Mouse (Mus musculus): Measurements from ENCODE around the gene Rock2. TPM values are rescaled to one million over a fixed set of nuclear protein-coding genes. Genes with fewer than 3 reads are reported as not detected.

The Rock2 gene
- polyA plus RNA-seq, 1 experiment = 3.6 TPM

GRCm38 (mm10) chr12:16877141-16877540 lies 17.6 kb upstream of the Rock2 start:
- 34% methylated on average over 5 of the region's 5 CpGs for WGBS
- no peaks in the 10 kb centered on the region for H3K36me3 ChIP-seq (ENCODE audit: control insufficient read depth, insufficient read depth, low read length)
- H3K27ac ChIP-seq (ENCODE audit: insufficient read depth, low read depth, low read length) = peak overlapping the region; percentile 82

GRCm38 (mm10) chr12:16877679-16878078 lies 17.0 kb upstream of the Rock2 start:
- whole genome bisulfite sequencing = 12% methylated on average over 1 of the region's 1 CpGs
- H3K4me1 ChIP-seq (ENCODE audit: control insufficient read depth, insufficient read depth, insufficient read length, low read length) = peaks cover 44% of the 10 kb centered on the region
- H3K36me3 ChIP-seq (ENCODE audit: control insufficient read depth, insufficient read depth, low read length) = no peaks in the 10 kb centered on the region
- H3K27me3 ChIP-seq (ENCODE audit: control insufficient read depth, insufficient read depth, low read length) = no peaks in the 10 kb centered on the region
- H3K27ac ChIP-seq (ENCODE audit: insufficient read depth, low read depth, low read length) = peak overlapping the region; percentile 82
- no peak overlapping the region for H3K4me3 ChIP-seq (ENCODE audit: low read depth, low read length)
- TF ChIP-seq CTCF (IDR thresholded peaks at IDR 0.05; ENCODE audit: extremely low read depth, insufficient read length, insufficient replicate concordance, low read depth, low read length) (no peak), POLR2A (IDR thresholded peaks at IDR 0.05; ENCODE audit: low read depth, low read length) (no peak)

More at GRCm38 (mm10) chr12:16877141-16877540, 17.6 kb upstream of the Rock2 start:
- H3K4me1 ChIP-seq (ENCODE audit: control insufficient read depth, insufficient read depth, insufficient read length, low read length) = peaks cover 44% of the 10 kb centered on the region
- no peak overlapping the region for H3K4me3 ChIP-seq (ENCODE audit: low read depth, low read length)
- no peak for TF ChIP-seq POLR2A (IDR thresholded peaks at IDR 0.05; ENCODE audit: low read depth, low read length)
- no peak for TF ChIP-seq CTCF (IDR thresholded peaks at IDR 0.05; ENCODE audit: extremely low read depth, insufficient read length, insufficient replicate concordance, low read depth, low read length)
- no peaks in the 10 kb centered on the region for H3K27me3 ChIP-seq (ENCODE audit: control insufficient read depth, insufficient read depth, low read length)

GRCm38 (mm10) chr12:16879369-16879768 lies 15.3 kb upstream of the Rock2 start:
- peaks cover 35% of the 10 kb centered on the region for H3K4me1 ChIP-seq (ENCODE audit: control insufficient read depth, insufficient read depth, insufficient read length, low read length)
- no peak overlapping the region for H3K4me3 ChIP-seq (ENCODE audit: low read depth, low read length)
- no peaks in the 10 kb centered on the region for H3K36me3 ChIP-seq (ENCODE audit: control insufficient read depth, insufficient read depth, low read length)
- no peak overlapping the region for H3K27ac ChIP-seq (ENCODE audit: insufficient read depth, low read depth, low read length)
- 93% methylated on average over 1 of the region's 1 CpGs for WGBS
- TF ChIP-seq POLR2A (IDR thresholded peaks at IDR 0.05; ENCODE audit: low read depth, low read length) (no peak), CTCF (IDR thresholded peaks at IDR 0.05; ENCODE audit: extremely low read depth, insufficient read length, insufficient replicate concordance, low read depth, low read length) (no peak)
- no peaks in the 10 kb centered on the region for H3K27me3 ChIP-seq (ENCODE audit: control insufficient read depth, insufficient read depth, low read length)

- WGBS = 88% methylated on average over 4 of the region's 4 CpGs
- H3K27me3 ChIP-seq (ENCODE audit: control insufficient read depth, insufficient read depth, low read length) = no peaks in the 10 kb centered on the region
- H3K36me3 ChIP-seq (ENCODE audit: control insufficient read depth, insufficient read depth, low read length) = no peaks in the 10 kb centered on the region
- peaks cover 28% of the 10 kb centered on the region for H3K4me1 ChIP-seq (ENCODE audit: control insufficient read depth, insufficient read depth, insufficient read length, low read length)
- H3K27ac ChIP-seq (ENCODE audit: insufficient read depth, low read depth, low read length) = no peak overlapping the region
- H3K4me3 ChIP-seq (ENCODE audit: low read depth, low read length) = no peak overlapping the region
- TF ChIP-seq CTCF (IDR thresholded peaks at IDR 0.05; ENCODE audit: extremely low read depth, insufficient read length, insufficient replicate concordance, low read depth, low read length) = no peak
- no peak for TF ChIP-seq POLR2A (IDR thresholded peaks at IDR 0.05; ENCODE audit: low read depth, low read length)
Observed at GRCm38 (mm10) chr12:16880077-16880476, 14.6 kb upstream of the Rock2 start.

GRCm38 (mm10) chr12:16882442-16882841 lies 12.3 kb upstream of the Rock2 start:
- peak overlapping the region; percentile 64 for H3K27ac ChIP-seq (ENCODE audit: insufficient read depth, low read depth, low read length)
- no peak for TF ChIP-seq POLR2A (IDR thresholded peaks at IDR 0.05; ENCODE audit: low read depth, low read length)
- no peak for TF ChIP-seq CTCF (IDR thresholded peaks at IDR 0.05; ENCODE audit: extremely low read depth, insufficient read length, insufficient replicate concordance, low read depth, low read length)
- WGBS = 36% methylated on average over 3 of the region's 3 CpGs
- no peaks in the 10 kb centered on the region for H3K27me3 ChIP-seq (ENCODE audit: control insufficient read depth, insufficient read depth, low read length)
- H3K4me1 ChIP-seq (ENCODE audit: control insufficient read depth, insufficient read depth, insufficient read length, low read length) = peaks cover 14% of the 10 kb centered on the region; the same call in 1 of the 2 replicates
- no peak overlapping the region for H3K4me3 ChIP-seq (ENCODE audit: low read depth, low read length)
- no peaks in the 10 kb centered on the region for H3K36me3 ChIP-seq (ENCODE audit: control insufficient read depth, insufficient read depth, low read length)

GRCm38 (mm10) chr12:16883111-16883510 lies 11.6 kb upstream of the Rock2 start:
- TF ChIP-seq POLR2A (IDR thresholded peaks at IDR 0.05; ENCODE audit: low read depth, low read length) (no peak), CTCF (IDR thresholded peaks at IDR 0.05; ENCODE audit: extremely low read depth, insufficient read length, insufficient replicate concordance, low read depth, low read length) (no peak)
- no peaks in the 10 kb centered on the region for H3K27me3 ChIP-seq (ENCODE audit: control insufficient read depth, insufficient read depth, low read length)
- H3K4me1 ChIP-seq (ENCODE audit: control insufficient read depth, insufficient read depth, insufficient read length, low read length) = peaks cover 14% of the 10 kb centered on the region; the same call in 1 of the 2 replicates
- H3K27ac ChIP-seq (ENCODE audit: insufficient read depth, low read depth, low read length) = peak overlapping the region; percentile 11; the same call in 1 of the 2 replicates
- H3K36me3 ChIP-seq (ENCODE audit: control insufficient read depth, insufficient read depth, low read length) = no peaks in the 10 kb centered on the region
- H3K4me3 ChIP-seq (ENCODE audit: low read depth, low read length) = no peak overlapping the region
- WGBS = 81% methylated on average over 7 of the region's 7 CpGs

GRCm38 (mm10) chr12:16884534-16884933 lies 10.2 kb upstream of the Rock2 start:
- Histone ChIP-seq H3K27ac (ENCODE audit: insufficient read depth, low read depth, low read length) (no peak overlapping the region), H3K4me3 (ENCODE audit: low read depth, low read length) (no peak overlapping the region), H3K36me3 (ENCODE audit: control insufficient read depth, insufficient read depth, low read length) (no peaks in the 10 kb centered on the region), H3K27me3 (ENCODE audit: control insufficient read depth, insufficient read depth, low read length) (no peaks in the 10 kb centered on the region), H3K4me1 (ENCODE audit: control insufficient read depth, insufficient read depth, insufficient read length, low read length) (peaks cover 11% of the 10 kb centered on the region; the same call in 1 of the 2 replicates)
- TF ChIP-seq CTCF (IDR thresholded peaks at IDR 0.05; ENCODE audit: extremely low read depth, insufficient read length, insufficient replicate concordance, low read depth, low read length) (no peak), POLR2A (IDR thresholded peaks at IDR 0.05; ENCODE audit: low read depth, low read length) (no peak)
- 95% methylated on average over 4 of the region's 4 CpGs for WGBS

Measured in small intestine, adult 2 months (tissue).